Mouse (Mus musculus) ES-E14 (cell line): Measurements from ENCODE around the gene Nlrc5. TPM values are rescaled to one million over a fixed set of nuclear protein-coding genes. Genes with fewer than 3 reads are reported as not detected.

Experiments used
- DNase-seq: peaks from one replicate; pipeline ENCODE4 v3.0.0-alpha.2; 2013; ENCODE audit warnings: low read depth, low spot score
- H3K27ac ChIP-seq: 2 replicates; pipeline ENCODE4 v1.5.1; 2012; ENCODE audit warnings: low read depth, mild to moderate bottlenecking, low read length, moderate library complexity, mixed read lengths; ENCODE audit not compliant: poor library complexity, insufficient read depth, severe bottlenecking
- H3K36me3 ChIP-seq: 2 replicates; pipeline ENCODE4 v1.6.1; 2012; ENCODE audit warnings: mild to moderate bottlenecking, low read length, moderate library complexity, mixed read lengths; ENCODE audit not compliant: control insufficient read depth, poor library complexity, insufficient read depth, severe bottlenecking
- H3K4me1 ChIP-seq, 2 experiments: fragments of 150-350 bp in 1 of 2; sonication (generic) in 1 of 2; 2 replicates each; pipeline ENCODE4 v1.6.1; 2012; ENCODE audit warnings: low read length in 2 of 2, mild to moderate bottlenecking in 1 of 2, mixed read lengths in 1 of 2; ENCODE audit not compliant: control insufficient read depth in 2 of 2, insufficient read depth in 2 of 2, poor library complexity in 1 of 2
- H3K4me3 ChIP-seq, 2 experiments: fragments of 150-350 bp in 1 of 2; sonication (generic) in 1 of 2; 2 replicates each; pipeline ENCODE4 v1.5.1; 2012; ENCODE audit warnings: low read length in 2 of 2, low read depth in 1 of 2, mild to moderate bottlenecking in 1 of 2, mixed read lengths in 1 of 2; ENCODE audit not compliant: insufficient read depth in 1 of 2, poor library complexity in 1 of 2, severe bottlenecking in 1 of 2
- H3K9ac ChIP-seq: 2 replicates; pipeline ENCODE4 v1.6.1; 2012; ENCODE audit warnings: low read depth, mild to moderate bottlenecking, low read length, mixed read lengths; ENCODE audit not compliant: poor library complexity, insufficient read depth, severe bottlenecking
- H3K9me3 ChIP-seq: fragments of 150-350 bp; sonication (generic); 2 replicates; pipeline ENCODE4 v1.6.1; 2012; ENCODE audit warnings: low read depth, mild to moderate bottlenecking, low read length; ENCODE audit not compliant: control insufficient read depth, insufficient read depth
- CHD2 ChIP-seq: IDR thresholded peaks from 2 replicates; pipeline ENCODE4 v1.6.1; 2014; ENCODE audit warnings: mild to moderate bottlenecking, low read depth, low read length, inconsistent platforms
- HCFC1 ChIP-seq: IDR thresholded peaks from 2 replicates; pipeline ENCODE4 v1.6.1; 2012; ENCODE audit warnings: low read length, inconsistent platforms, borderline replicate concordance; ENCODE audit not compliant: insufficient read depth
- MAFK ChIP-seq: IDR thresholded peaks from 2 replicates; pipeline ENCODE4 v1.6.1; 2014; ENCODE audit warnings: mild to moderate bottlenecking, low read depth, low read length, inconsistent platforms; ENCODE audit not compliant: insufficient read depth
- ZC3H11A ChIP-seq: IDR thresholded peaks from 2 replicates; pipeline ENCODE4 v1.6.1; 2012; ENCODE audit warnings: low read depth, mild to moderate bottlenecking, inconsistent platforms, low read length, borderline replicate concordance
- ZNF384 ChIP-seq: IDR thresholded peaks from 2 replicates; pipeline ENCODE4 v1.6.1; 2012; ENCODE audit warnings: low read depth, low read length, inconsistent platforms
- in situ Hi-C, 2 experiments: fragments of 600-800 bp; cut with MboI; formaldehyde crosslinking; loops; one replicate each; pipeline ENCODE4 v1.15.1; 2025; ENCODE audit warnings: low sequenced_read_pairs in 2 of 2, inconsistent platforms in 1 of 2; ENCODE audit not compliant: unreplicated experiment in 2 of 2
- total RNA-seq: library from RNA; depleted of rRNA; stranded (reverse); fragments of 300-350 nt; gene quantifications from 2 replicates; pipeline ENCODE4 v1.2.3, GENCODE M21; 2012

Nlrc5 gene
- total RNA-seq, 1 experiment, result 0.76 TPM

GRCm38 (mm10) chr8:94527178-94527577, 93.0 kb downstream of the Nlrc5 start:
- TF ChIP-seq ZNF384 (no peak), MAFK (no peak), CHD2 (no peak), HCFC1 (no peak), ZC3H11A (no peak)
- H3K4me1 ChIP-seq, result no peaks in the 10 kb centered on the region

GRCm38 (mm10) chr8:94528245-94528644, 94.1 kb downstream of the Nlrc5 start:
- H3K27ac ChIP-seq, result no peak overlapping the region
- H3K36me3 ChIP-seq, result no peaks in the 10 kb centered on the region
- no peaks in the 10 kb centered on the region for H3K9me3 ChIP-seq
- in situ Hi-C loops, result no loop called here
- H3K9ac ChIP-seq, result no peak overlapping the region
- no peak for DNase-seq
- H3K4me1 ChIP-seq, result no peaks in the 10 kb centered on the region
- H3K4me3 ChIP-seq, result no peak overlapping the region
- TF ChIP-seq ZC3H11A, result no peak
- no peak for TF ChIP-seq CHD2
- TF ChIP-seq ZNF384, result no peak
- TF ChIP-seq MAFK, result no peak
- TF ChIP-seq HCFC1, result no peak

More at GRCm38 (mm10) chr8:94527178-94527577, 93.0 kb downstream of the Nlrc5 start:
- H3K27ac ChIP-seq, result no peak overlapping the region
- no peaks in the 10 kb centered on the region for H3K9me3 ChIP-seq
- H3K36me3 ChIP-seq, result no peaks in the 10 kb centered on the region
- no peak overlapping the region for H3K4me3 ChIP-seq
- in situ Hi-C loops, result no loop called here
- no peak overlapping the region for H3K9ac ChIP-seq
- no peak for DNase-seq

- no peak overlapping the region for H3K4me3 ChIP-seq
- peaks cover 0 to 5% of the 10 kb centered on the region in 2 experiments; a peak in 1 of 4 replicates for H3K4me1 ChIP-seq
- DNase-seq, result no peak
- no peak for TF ChIP-seq ZC3H11A
- TF ChIP-seq MAFK, result no peak
- no peak for TF ChIP-seq ZNF384
- no peak for TF ChIP-seq HCFC1
- no peak for TF ChIP-seq CHD2
- H3K9me3 ChIP-seq, result no peaks in the 10 kb centered on the region
- H3K27ac ChIP-seq, result no peak overlapping the region; the same call in 1 of the 2 replicates
- in situ Hi-C loops, result no loop called here
- no peak overlapping the region for H3K9ac ChIP-seq
- no peaks in the 10 kb centered on the region for H3K36me3 ChIP-seq
These were observed 95.7 kb downstream of the Nlrc5 start for GRCm38 (mm10) chr8:94529875-94530274.

GRCm38 (mm10) chr8:94530643-94531042, 96.5 kb downstream of the Nlrc5 start:
- peaks cover 0 to 5% of the 10 kb centered on the region in 2 experiments; a peak in 1 of 4 replicates for H3K4me1 ChIP-seq
- H3K27ac ChIP-seq, result no peak overlapping the region
- H3K36me3 ChIP-seq, result no peaks in the 10 kb centered on the region
- H3K9me3 ChIP-seq, result no peaks in the 10 kb centered on the region
- no peak overlapping the region for H3K4me3 ChIP-seq
- in situ Hi-C loops, result no loop called here
- no peak for DNase-seq
- TF ChIP-seq MAFK (no peak), HCFC1 (no peak), ZC3H11A (no peak), CHD2 (no peak), ZNF384 (no peak)
- H3K9ac ChIP-seq, result no peak overlapping the region

GRCm38 (mm10) chr8:94532000-94532399, 97.8 kb downstream of the Nlrc5 start:
- H3K4me1 ChIP-seq, result peaks cover 0 to 5% of the 10 kb centered on the region in 2 experiments; a peak in 1 of 4 replicates
- no peaks in the 10 kb centered on the region for H3K36me3 ChIP-seq
- no peak for DNase-seq
- no peak overlapping the region for H3K9ac ChIP-seq
- H3K9me3 ChIP-seq, result no peaks in the 10 kb centered on the region
- in situ Hi-C loops, result no loop called here
- no peak for TF ChIP-seq HCFC1
- no peak overlapping the region for H3K27ac ChIP-seq
- peak overlapping the region in 1 of 2 experiments; percentile 49; a peak in 1 of 4 replicates for H3K4me3 ChIP-seq
